Mouse (Mus musculus): Measurements from ENCODE around the gene Sobp. TPM values are rescaled to one million over a fixed set of nuclear protein-coding genes. Genes with fewer than 3 reads are reported as not detected.
A peak's percentile ranks its signal among the peaks of the same experiment; 100 is the strongest.

Sobp gene
- polyA plus RNA-seq, 3 experiments from 2014 or later, result not detected

- ATAC-seq, result peak; percentile 58
Measured at GRCm38 (mm10) chr10:42989910-42990309, 184.4 kb downstream of the Sobp start.

GRCm38 (mm10) chr10:42988627-42989026 is 185.7 kb downstream of the Sobp start:
- no peak for ATAC-seq

GRCm38 (mm10) chr10:42987594-42988052 is 186.7 kb downstream of the Sobp start:
- ATAC-seq, result no peak

GRCm38 (mm10) chr10:42984886-42985285 is 189.4 kb downstream of the Sobp start:
- ATAC-seq, result no peak

- ATAC-seq, result no peak
Measured at GRCm38 (mm10) chr10:42980999-42981757, 193.2 kb downstream of the Sobp start.

GRCm38 (mm10) chr10:42978346-42978745 is 196.0 kb downstream of the Sobp start:
- ATAC-seq, result no peak

GRCm38 (mm10) chr10:42976577-42976976 is 197.8 kb downstream of the Sobp start:
- no peak for ATAC-seq

- no peak for ATAC-seq
Measured at GRCm38 (mm10) chr10:42973537-42973936, 200.8 kb downstream of the Sobp start.

- ATAC-seq, result peak; percentile 60
Measured at GRCm38 (mm10) chr10:42972504-42973172, 201.7 kb downstream of the Sobp start.

GRCm38 (mm10) chr10:42968332-42968731 is 206.0 kb downstream of the Sobp start:
- no peak for ATAC-seq

- no peak for ATAC-seq
Measured at GRCm38 (mm10) chr10:42963061-42963460, 211.3 kb downstream of the Sobp start.

GRCm38 (mm10) chr10:42962655-42963054 is 211.7 kb downstream of the Sobp start:
- ATAC-seq, result peak; percentile 61

- ATAC-seq, result peak; percentile 73
Measured at GRCm38 (mm10) chr10:42962181-42962601, 212.1 kb downstream of the Sobp start.

- no peak for ATAC-seq
Measured at GRCm38 (mm10) chr10:42961771-42962170, 212.6 kb downstream of the Sobp start.

GRCm38 (mm10) chr10:42958686-42959085 is 215.6 kb downstream of the Sobp start:
- no peak for ATAC-seq

- ATAC-seq, result peak; percentile 53
Measured at GRCm38 (mm10) chr10:42957881-42958651, 216.3 kb downstream of the Sobp start.

- no peak for ATAC-seq
Measured at GRCm38 (mm10) chr10:42955205-42955604, 219.1 kb downstream of the Sobp start.

GRCm38 (mm10) chr10:42953601-42954000 is 220.7 kb downstream of the Sobp start:
- ATAC-seq, result no peak

Other genes starting within 250 kb of the Sobp start
- not detected for gene 9030612E09Rik, start 174 bp upstream of the Sobp start, polyA plus RNA-seq (2017; shearing (Covaris generic))
- gene Pdss2, start 47.0 kb upstream of the Sobp start, polyA plus RNA-seq (2017; shearing (Covaris generic)), result 10 to 100 TPM in 1 of 3 experiments, 1 to 10 TPM in 2; 7.2 to 10.9 (median 9.5) TPM